Mouse (Mus musculus): ENCODE data around the gene Ndufaf4. TPM values are rescaled to one million over a fixed set of nuclear protein-coding genes. Genes with fewer than 3 reads are reported as not detected.

The Ndufaf4 gene
- polyA plus RNA-seq, 1 experiment, result 2.8 TPM

Other genes starting within 250 kb of the Ndufaf4 start
- gene Klhl32, start 47.0 kb upstream of the Ndufaf4 start, polyA plus RNA-seq (2012; rRNA removed), result 1.0 and 1.2 TPM in 2 replicates
- gene Gpr63, start 68.3 kb downstream of the Ndufaf4 start, polyA plus RNA-seq (2012; rRNA removed), result 7.0 and 12.8 TPM in 2 replicates

Data from gonadal fat pad, adult 2 months (tissue).